Mouse (Mus musculus) embryonic fibroblast, embryonic 13.5 days (primary cell): Measurements from ENCODE around the gene Cacna1s.

ENCODE experiments used
- CTCF ChIP-seq: IDR thresholded peaks from 2 replicates; pipeline ENCODE4 v1.5.1; 2011; ENCODE audit warnings: mild to moderate bottlenecking, control low read depth, low read length, moderate library complexity, borderline replicate concordance; ENCODE audit not compliant: insufficient read depth
- POLR2A ChIP-seq: IDR thresholded peaks from 2 replicates; pipeline ENCODE4 v1.6.1; 2011; ENCODE audit warnings: low read depth, mild to moderate bottlenecking, control low read depth, low read length, moderate library complexity

DNA sequence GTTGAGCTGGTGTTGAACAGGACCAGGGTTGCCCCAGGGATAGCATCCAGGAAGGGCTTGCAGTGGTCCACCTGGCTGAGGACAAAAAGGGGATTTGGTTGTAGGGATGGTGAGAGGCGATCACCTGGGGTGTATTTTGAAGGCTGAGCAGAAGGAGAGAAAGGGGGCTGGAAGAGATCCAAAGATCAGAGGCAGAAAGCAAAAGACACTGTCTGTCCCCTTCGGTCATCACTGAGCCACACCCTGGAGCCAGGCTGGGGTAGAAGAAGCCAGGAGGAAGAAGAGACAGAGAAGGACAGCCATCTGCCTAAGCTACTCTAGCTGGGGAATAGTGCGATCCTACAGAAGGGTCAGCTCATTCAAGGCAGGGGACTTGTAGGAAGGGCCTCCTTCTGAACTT, 50.0 kb downstream of the Cacna1s start:
- no peak for TF ChIP-seq CTCF
- TF ChIP-seq POLR2A, result no peak
